Mouse (Mus musculus) cortical plate, adult 2 months (tissue): Measurements from ENCODE around the gene Kdm2b.

Experiments
- CTCF ChIP-seq: fragments of 200-500 bp; IDR thresholded peaks from 2 replicates; pipeline ENCODE4 v1.5.1; 2011; ENCODE audit warnings: mild to moderate bottlenecking, control low read depth, low read length; ENCODE audit not compliant: insufficient read depth; ENCODE audit errors: extremely low read depth
- POLR2A ChIP-seq: fragments of 200-500 bp; IDR thresholded peaks from 2 replicates; pipeline ENCODE4 v1.6.1; 2011; ENCODE audit warnings: mild to moderate bottlenecking, low read length, control low read depth; ENCODE audit not compliant: insufficient read depth; ENCODE audit errors: extremely low read depth

- TF ChIP-seq POLR2A (no peak), CTCF (no peak)
Measured at GRCm38 (mm10) chr5:122890396-122890795, 99.2 kb downstream of the Kdm2b start.
